ENCODE assay signal across 8 mouse cellular contexts in the genomic region with DNA sequence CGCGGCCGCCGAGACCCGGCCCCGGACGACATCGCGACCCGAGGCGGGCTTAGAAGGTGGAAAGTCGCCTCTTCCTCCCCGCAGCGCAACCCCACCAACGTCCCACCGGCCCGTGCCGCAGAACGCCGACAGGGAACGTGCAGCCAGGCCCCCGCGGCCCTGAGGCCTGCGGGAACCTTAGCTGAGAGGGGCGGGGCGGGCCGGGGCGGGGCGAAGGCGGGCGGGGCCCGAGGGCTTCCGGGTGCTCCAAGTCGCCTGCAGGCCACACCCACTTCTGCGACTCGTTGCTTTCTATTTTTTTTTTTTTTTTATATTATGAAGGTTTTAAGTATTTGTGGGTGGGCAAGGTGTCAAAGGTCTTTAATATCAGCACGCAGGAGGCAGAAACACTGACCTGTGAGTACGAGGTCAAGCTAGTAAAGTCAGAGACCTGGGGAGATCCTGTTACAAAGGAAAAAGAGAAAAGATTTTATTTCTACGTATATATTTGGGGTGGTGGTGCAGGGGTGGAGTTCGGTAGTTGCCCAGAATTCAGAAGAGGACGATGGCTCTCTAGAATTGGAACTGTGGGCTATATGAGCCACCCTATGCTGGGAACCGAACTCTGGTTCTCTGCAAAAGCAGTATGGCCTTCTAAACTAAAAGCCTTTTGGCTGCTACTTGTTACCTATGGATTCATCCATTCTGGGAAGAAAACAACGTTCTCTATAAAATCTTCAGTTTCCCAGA. TPM values are rescaled to one million over a fixed set of nuclear protein-coding genes. Genes with fewer than 3 reads are reported as not detected.
A peak's percentile ranks its signal among the peaks of the same experiment; 100 is the strongest.
DNase-seq lines count a peak whose midpoint lies in the region; ATAC-seq and TF ChIP-seq lines count a peak whose summit lies in the region.

No protein-coding gene starts in this region.

- no peaks in the 10 kb centered on the region for H3K9me3 ChIP-seq in forebrain, embryonic 15.5 days
- no peaks in the 10 kb centered on the region for H3K9me3 ChIP-seq in hindbrain, embryonic 16.5 days (ENCODE audit: control insufficient read depth, low read length)
- no peaks in the 10 kb centered on the region for H3K9me3 ChIP-seq in limb, embryonic 14.5 days (ENCODE audit: control insufficient read depth, low read length)
- H3K9me3 ChIP-seq in midbrain, embryonic 13.5 days, result no peaks in the 10 kb centered on the region

- H3K9ac ChIP-seq in forebrain, embryonic 15.5 days (replicated peaks), result peak overlapping the region; percentile 90
- H3K9ac ChIP-seq in hindbrain, embryonic 16.5 days (ENCODE audit: low read depth, low read length), result peak overlapping the region; percentile 98
- peak overlapping the region; percentile 91 for H3K9ac ChIP-seq in limb, embryonic 14.5 days (ENCODE audit: low read depth, low read length, severe bottlenecking)
- peak overlapping the region; percentile 90 for H3K9ac ChIP-seq in midbrain, embryonic 13.5 days (replicated peaks)

- 3% methylated on average over 43 of the region's 43 CpGs for WGBS in forebrain, embryonic 15.5 days
- 4% methylated on average over 42 of the region's 43 CpGs for WGBS in hindbrain, embryonic 16.5 days
- WGBS in limb, embryonic 14.5 days, result 3% methylated on average over 36 of the region's 43 CpGs
- 3% methylated on average over 43 of the region's 43 CpGs for WGBS in midbrain, embryonic 13.5 days

- peak; percentile 46 for DNase-seq in right cerebral cortex, adult 18-20 months
- no peak for DNase-seq in right cerebral cortex, postnatal 36 days (ENCODE audit: low spot score in 2 of 2)
- peak; percentile 71 for DNase-seq in c-Kit-negative CD71-positive TER-119-positive erythroid progenitor cells, embryonic 14.5 days (ENCODE audit: low read depth, low spot score)
- DNase-seq in limb, embryonic 14.5 days (ENCODE audit: low spot score), result peak; percentile 84
- DNase-seq in spleen, postnatal 14 days (ENCODE audit: low spot score in 2 of 2), result peak; percentile 38 to 53

- H3K4me2 ChIP-seq in forebrain, embryonic 15.5 days (replicated peaks), result peak overlapping the region; percentile 58
- H3K4me2 ChIP-seq in hindbrain, embryonic 16.5 days (ENCODE audit: low read length), result peak overlapping the region; percentile 67
- peak overlapping the region; percentile 65 for H3K4me2 ChIP-seq in limb, embryonic 14.5 days (replicated peaks; ENCODE audit: low read depth, low read length, severe bottlenecking)
- H3K4me2 ChIP-seq in midbrain, embryonic 13.5 days (replicated peaks), result peak overlapping the region; percentile 60

- H3K4me1 ChIP-seq in forebrain, embryonic 15.5 days, result peaks cover 12% of the 10 kb centered on the region
- peaks cover 3% of the 10 kb centered on the region; the same call in 1 of the 2 replicates for H3K4me1 ChIP-seq in hindbrain, embryonic 16.5 days (ENCODE audit: control insufficient read depth, insufficient read depth, low read depth, low read length)
- H3K4me1 ChIP-seq in limb, embryonic 14.5 days (ENCODE audit: control insufficient read depth, insufficient read depth, low read length), result no peaks in the 10 kb centered on the region
- H3K4me1 ChIP-seq in midbrain, embryonic 13.5 days (replicated peaks), result peaks cover 4% of the 10 kb centered on the region

- peak; percentile 97 for TF ChIP-seq POLR2A in limb, embryonic 14.5 days (IDR thresholded peaks at IDR 0.05; ENCODE audit: borderline replicate concordance, extremely low read depth, insufficient read depth, insufficient read length)

- H3K27ac ChIP-seq in forebrain, embryonic 15.5 days (replicated peaks), result peak overlapping the region; percentile 92
- H3K27ac ChIP-seq in hindbrain, embryonic 16.5 days (ENCODE audit: low read depth, low read length), result peak overlapping the region; percentile 96
- H3K27ac ChIP-seq in limb, embryonic 14.5 days (replicated peaks; ENCODE audit: low read depth, low read length), result peak overlapping the region; percentile 90
- H3K27ac ChIP-seq in midbrain, embryonic 13.5 days, result peak overlapping the region; percentile 93

- 0 out of 2 replicates have a peak, but pooled peaks cover 3% of the 10 kb centered on the region for H3K36me3 ChIP-seq in forebrain, embryonic 15.5 days
- H3K36me3 ChIP-seq in hindbrain, embryonic 16.5 days (ENCODE audit: control insufficient read depth, insufficient read depth, low read length), result 0 out of 2 replicates have a peak, but pooled peaks cover 2% of the 10 kb centered on the region
- H3K36me3 ChIP-seq in limb, embryonic 14.5 days (ENCODE audit: control insufficient read depth, insufficient read depth, low read length), result peaks cover 12% of the 10 kb centered on the region
- peaks cover 6% of the 10 kb centered on the region for H3K36me3 ChIP-seq in midbrain, embryonic 13.5 days

- ATAC-seq in forebrain, embryonic 15.5 days (replicated peaks), result peak; percentile 91
- ATAC-seq in hindbrain, embryonic 16.5 days, result peak; percentile 84
- peak; percentile 93 for ATAC-seq in limb, embryonic 14.5 days (ENCODE audit: low FRiP score, low read depth)
- ATAC-seq in midbrain, embryonic 13.5 days, result peak; percentile 90

- peak overlapping the region; percentile 87 for H3K4me3 ChIP-seq in forebrain, embryonic 15.5 days
- peak overlapping the region; percentile 94 for H3K4me3 ChIP-seq in hindbrain, embryonic 16.5 days (ENCODE audit: low read length)
- peak overlapping the region; percentile 93 for H3K4me3 ChIP-seq in limb, embryonic 14.5 days (replicated peaks; ENCODE audit: low read length)
- H3K4me3 ChIP-seq in midbrain, embryonic 13.5 days (replicated peaks), result peak overlapping the region; percentile 78

- H3K27me3 ChIP-seq in forebrain, embryonic 15.5 days, result no peaks in the 10 kb centered on the region
- H3K27me3 ChIP-seq in hindbrain, embryonic 16.5 days (replicated peaks; ENCODE audit: control insufficient read depth, insufficient read depth, low read length), result no peaks in the 10 kb centered on the region
- no peaks in the 10 kb centered on the region for H3K27me3 ChIP-seq in limb, embryonic 14.5 days (ENCODE audit: control insufficient read depth, insufficient read depth, low read length)
- no peaks in the 10 kb centered on the region for H3K27me3 ChIP-seq in midbrain, embryonic 13.5 days

RNA-seq across cellular contexts. Expression of gene Rp9, which starts 1.2 kb away (rescaled TPM):
- polyA plus RNA-seq in forebrain, embryonic 15.5 days (2015; fragmentation: Nextera tagmentation; extraction: Ambion mirVana), result 70.1 and 71.5 TPM in 2 replicates
- polyA plus RNA-seq in hindbrain, embryonic 16.5 days (2015; fragmentation: Nextera tagmentation; extraction: Ambion mirVana), result 65.2 and 68.3 TPM in 2 replicates
- 56.7 and 89.7 TPM in 2 replicates for polyA plus RNA-seq in limb, embryonic 14.5 days (2012; rRNA removed)
- 69.4 and 78.0 TPM in 2 replicates for polyA plus RNA-seq in limb, embryonic 14.5 days (2014; fragmentation: Nextera tagmentation; extraction: Ambion mirVana)
- polyA plus RNA-seq in midbrain, embryonic 13.5 days (2015; fragmentation: Nextera tagmentation; extraction: Ambion mirVana), result 61.6 and 64.8 TPM in 2 replicates

RNA-seq across cellular contexts. Expression of gene Bbs9, which starts 7.2 kb away (rescaled TPM):
- 17.5 and 20.8 TPM in 2 replicates for polyA plus RNA-seq in forebrain, embryonic 15.5 days (2015; fragmentation: Nextera tagmentation; extraction: Ambion mirVana)
- 18.3 and 18.8 TPM in 2 replicates for polyA plus RNA-seq in hindbrain, embryonic 16.5 days (2015; fragmentation: Nextera tagmentation; extraction: Ambion mirVana)
- 15.7 and 16.6 TPM in 2 replicates for polyA plus RNA-seq in limb, embryonic 14.5 days (2012; rRNA removed)
- 12.7 and 14.7 TPM in 2 replicates for polyA plus RNA-seq in limb, embryonic 14.5 days (2014; fragmentation: Nextera tagmentation; extraction: Ambion mirVana)
- 22.5 and 23.8 TPM in 2 replicates for polyA plus RNA-seq in midbrain, embryonic 13.5 days (2015; fragmentation: Nextera tagmentation; extraction: Ambion mirVana)

RNA-seq across cellular contexts. Expression of gene Gm17545, which starts 14.2 kb away (rescaled TPM):
- not detected in 2 replicates for polyA plus RNA-seq in forebrain, embryonic 15.5 days (2015; fragmentation: Nextera tagmentation; extraction: Ambion mirVana)
- not detected in 2 replicates for polyA plus RNA-seq in hindbrain, embryonic 16.5 days (2015; fragmentation: Nextera tagmentation; extraction: Ambion mirVana)
- polyA plus RNA-seq in limb, embryonic 14.5 days (2012; rRNA removed), result not detected in 2 replicates
- not detected in 2 replicates for polyA plus RNA-seq in limb, embryonic 14.5 days (2014; fragmentation: Nextera tagmentation; extraction: Ambion mirVana)
- not detected in 2 replicates for polyA plus RNA-seq in midbrain, embryonic 13.5 days (2015; fragmentation: Nextera tagmentation; extraction: Ambion mirVana)

RNA-seq across cellular contexts. Expression of gene 9530077C05Rik, which starts 57.0 kb away (rescaled TPM):
- 10.9 and 13.1 TPM in 2 replicates for polyA plus RNA-seq in forebrain, embryonic 15.5 days (2015; fragmentation: Nextera tagmentation; extraction: Ambion mirVana)
- polyA plus RNA-seq in hindbrain, embryonic 16.5 days (2015; fragmentation: Nextera tagmentation; extraction: Ambion mirVana), result 16.0 and 19.3 TPM in 2 replicates
- 3.6 and 3.7 TPM in 2 replicates for polyA plus RNA-seq in limb, embryonic 14.5 days (2012; rRNA removed)
- polyA plus RNA-seq in limb, embryonic 14.5 days (2014; fragmentation: Nextera tagmentation; extraction: Ambion mirVana), result 4.8 and 5.2 TPM in 2 replicates
- 9.2 and 9.9 TPM in 2 replicates for polyA plus RNA-seq in midbrain, embryonic 13.5 days (2015; fragmentation: Nextera tagmentation; extraction: Ambion mirVana)

Comparison
In these comparisons a context has a peak if more than half of its experiments do, and no peak if none do; other contexts are left out.
1. DNase-seq: peak in right cerebral cortex, adult 18-20 months (single experiment), c-Kit-negative CD71-positive TER-119-positive erythroid progenitor cells, embryonic 14.5 days (single experiment), limb, embryonic 14.5 days (single experiment) and spleen, postnatal 14 days (2 of 2); none in right cerebral cortex, postnatal 36 days (0 of 2).
2. Peak in every context shown above with its lines, with median percentiles within 50 percentile points of each other: ATAC-seq, H3K27ac ChIP-seq, H3K4me2 ChIP-seq, H3K4me3 ChIP-seq and H3K9ac ChIP-seq.